Mouse (Mus musculus) kidney, adult 8-10 months (tissue): Measurements from ENCODE around the gene Pxmp4.

Experiments used
- DNase-seq, 2 experiments: peaks; one replicate each; pipeline ENCODE4 v3.0.0; 2022

The Pxmp4 gene

DNA sequence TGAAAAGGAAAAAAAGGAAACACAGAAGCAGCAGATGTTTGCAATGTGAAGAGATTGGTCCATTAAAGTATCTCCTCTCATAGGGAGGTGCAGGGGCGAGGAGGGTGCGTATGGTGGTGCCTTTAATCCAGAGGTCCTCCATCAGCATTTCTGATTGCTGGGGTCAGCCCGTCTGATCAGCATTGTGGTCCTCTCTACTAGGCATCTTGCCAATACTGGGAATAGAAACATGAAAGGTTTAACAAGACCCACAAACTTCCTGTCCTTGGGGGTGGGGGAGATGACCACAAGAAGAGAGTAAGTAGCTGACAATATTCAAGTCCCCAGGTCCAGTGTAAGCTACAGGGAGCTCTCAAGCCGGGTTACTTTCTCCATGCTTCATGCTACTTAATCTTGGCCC lies 32.8 kb downstream of the Pxmp4 start:
- DNase-seq = no peak

DNA sequence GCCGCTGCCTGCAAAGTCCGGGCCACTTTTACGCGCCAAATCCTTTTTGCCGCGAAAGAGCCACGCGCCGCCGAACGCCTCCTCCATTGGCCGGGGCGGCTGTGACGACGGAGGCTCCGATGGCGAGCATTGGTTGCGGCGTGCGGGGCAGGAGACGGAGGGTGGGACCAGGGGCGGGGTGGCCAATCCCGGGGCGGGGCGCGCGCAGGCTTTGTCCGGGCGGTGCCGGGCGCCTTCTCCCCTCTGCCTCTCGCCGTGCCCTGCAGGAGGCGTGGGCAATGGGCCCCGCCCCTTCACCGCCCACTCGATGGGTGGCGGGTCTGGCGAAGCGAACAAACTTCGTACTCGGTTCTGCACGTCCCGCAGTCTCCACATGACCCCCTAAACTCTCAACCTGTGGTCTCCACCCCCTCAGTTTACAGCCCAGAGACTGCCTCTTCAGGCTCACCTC lies 33.6 kb downstream of the Pxmp4 start, which contains the start of gene E2f1:
E2f1 (minus strand) TSS at position 57 of the 451 bp plus-strand sequence.
- DNase-seq = peak; percentile 91 to 92

DNA sequence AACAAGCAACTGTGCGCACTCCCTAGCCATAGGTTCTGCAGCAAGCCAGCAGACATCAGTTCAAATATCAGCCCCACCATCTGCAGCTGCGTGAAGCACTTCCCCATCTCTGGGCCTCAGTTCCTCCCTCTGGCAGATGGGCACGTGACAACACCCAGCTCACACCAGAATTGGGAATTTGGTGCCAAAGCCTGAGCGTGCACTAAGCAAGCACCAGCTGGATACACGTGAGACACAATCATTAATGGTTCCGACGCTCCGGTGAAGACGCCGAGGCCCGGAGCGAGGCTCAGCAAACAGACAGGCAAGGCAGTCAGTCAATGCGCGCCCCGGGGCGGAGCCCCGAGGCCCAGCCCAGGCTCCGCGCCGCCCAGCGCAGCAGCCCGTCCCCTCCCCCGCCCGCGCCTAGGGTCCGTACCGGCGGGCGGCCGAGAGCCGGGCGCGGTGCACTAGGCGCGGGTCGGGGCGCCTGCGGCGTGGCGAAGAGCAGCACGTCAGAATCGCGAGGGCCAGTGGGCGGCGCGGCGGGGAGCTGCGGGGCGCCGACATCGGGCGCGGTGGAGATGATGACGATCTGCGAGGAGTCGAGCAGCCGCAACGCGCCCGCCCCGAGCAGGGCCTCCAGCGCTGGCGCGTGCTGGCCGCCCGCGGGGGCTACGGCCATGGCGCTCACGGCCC lies 34.3 kb downstream of the Pxmp4 start:
- peak in 1 of 2 experiments; percentile 43 for DNase-seq

GRCm38 (mm10) chr2:154568329-154569070 lies 35.0 kb downstream of the Pxmp4 start:
- no peak for DNase-seq

DNA sequence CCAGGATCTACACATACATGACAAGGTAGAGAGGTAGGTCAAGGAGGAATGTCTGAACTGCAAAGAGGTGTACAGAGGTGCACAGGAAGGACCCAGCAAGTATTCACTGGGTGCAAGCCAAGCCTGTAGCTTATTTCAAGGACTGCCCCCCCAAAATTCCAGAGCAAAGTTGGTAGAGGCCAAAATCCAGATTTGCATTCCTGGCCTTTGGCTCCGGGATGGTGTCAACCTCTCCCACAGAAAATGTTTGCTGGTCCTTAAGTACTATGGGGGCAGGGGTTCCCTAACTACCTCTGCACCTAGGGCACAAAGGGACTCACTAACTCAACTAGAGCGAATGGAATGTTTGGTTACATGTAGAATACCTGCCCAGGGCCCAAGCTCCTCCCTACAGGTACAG lies 35.7 kb downstream of the Pxmp4 start:
- DNase-seq = peak in 1 of 2 experiments; percentile 25

DNA sequence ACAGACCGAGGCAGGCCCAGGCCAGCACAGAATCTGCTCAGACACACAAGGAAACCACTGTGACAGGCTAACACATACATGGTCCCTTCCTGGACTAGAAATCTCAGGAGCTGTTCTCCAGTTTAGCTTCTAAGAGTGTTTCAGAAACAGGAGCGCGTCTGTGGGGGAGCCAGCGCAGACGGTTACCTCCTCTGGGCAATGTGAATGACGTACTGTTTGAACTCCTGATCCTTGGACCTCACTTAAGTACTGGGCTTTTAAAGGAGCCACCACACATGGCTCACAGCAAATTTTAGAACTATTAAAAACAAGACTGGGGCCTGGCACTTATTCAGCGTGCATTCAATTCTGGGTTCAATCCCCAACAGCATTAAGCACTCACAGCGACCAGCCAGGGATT lies 36.9 kb downstream of the Pxmp4 start:
- peak; percentile 37 to 42 for DNase-seq

DNA sequence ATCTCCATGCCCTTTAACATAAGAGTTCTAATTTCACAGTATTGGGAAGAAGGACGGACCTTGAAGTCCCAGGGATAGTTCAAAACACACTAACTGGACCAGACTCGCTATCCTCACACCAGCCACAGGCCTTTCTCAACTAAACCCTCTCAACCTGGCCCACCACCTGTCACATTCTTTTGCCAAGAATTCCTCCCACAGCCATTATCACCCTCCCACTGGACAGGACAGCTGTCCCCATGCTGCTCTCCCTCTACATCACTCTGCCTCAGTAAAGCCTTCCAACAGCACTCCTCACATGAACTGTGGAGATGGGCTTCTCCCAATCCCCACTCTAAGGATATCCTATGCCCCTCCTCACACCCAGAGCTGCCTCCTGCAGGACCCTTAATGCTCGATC lies 37.9 kb downstream of the Pxmp4 start:
- no peak for DNase-seq

DNA sequence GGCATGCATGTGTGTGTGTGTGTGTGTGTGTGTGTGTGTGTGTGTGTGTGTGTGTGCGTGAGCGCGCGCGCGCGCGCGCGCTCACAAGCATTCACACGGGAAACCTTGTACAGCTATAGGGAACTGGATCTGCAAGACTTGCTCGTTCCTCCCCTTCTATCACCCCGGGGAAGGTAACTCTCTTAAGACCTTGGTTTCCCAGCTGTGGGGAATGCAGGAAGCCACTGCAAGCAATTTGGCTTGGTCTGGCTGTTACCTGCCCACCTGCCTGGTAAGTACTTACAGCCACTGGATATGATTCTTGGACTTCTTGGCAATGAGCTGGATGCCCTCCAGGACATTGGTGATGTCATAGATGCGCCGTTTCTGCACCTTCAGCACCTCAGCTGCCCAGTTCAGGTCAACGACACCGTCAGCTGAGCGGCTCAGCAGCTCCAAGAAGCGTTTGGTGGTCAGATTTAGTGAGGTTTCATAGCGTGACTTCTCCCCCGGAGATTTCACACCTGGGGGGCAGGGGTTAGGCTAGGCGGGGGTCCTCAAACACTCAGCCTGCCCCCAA lies 39.8 kb downstream of the Pxmp4 start:
- peak; percentile 78 to 83 for DNase-seq

DNA sequence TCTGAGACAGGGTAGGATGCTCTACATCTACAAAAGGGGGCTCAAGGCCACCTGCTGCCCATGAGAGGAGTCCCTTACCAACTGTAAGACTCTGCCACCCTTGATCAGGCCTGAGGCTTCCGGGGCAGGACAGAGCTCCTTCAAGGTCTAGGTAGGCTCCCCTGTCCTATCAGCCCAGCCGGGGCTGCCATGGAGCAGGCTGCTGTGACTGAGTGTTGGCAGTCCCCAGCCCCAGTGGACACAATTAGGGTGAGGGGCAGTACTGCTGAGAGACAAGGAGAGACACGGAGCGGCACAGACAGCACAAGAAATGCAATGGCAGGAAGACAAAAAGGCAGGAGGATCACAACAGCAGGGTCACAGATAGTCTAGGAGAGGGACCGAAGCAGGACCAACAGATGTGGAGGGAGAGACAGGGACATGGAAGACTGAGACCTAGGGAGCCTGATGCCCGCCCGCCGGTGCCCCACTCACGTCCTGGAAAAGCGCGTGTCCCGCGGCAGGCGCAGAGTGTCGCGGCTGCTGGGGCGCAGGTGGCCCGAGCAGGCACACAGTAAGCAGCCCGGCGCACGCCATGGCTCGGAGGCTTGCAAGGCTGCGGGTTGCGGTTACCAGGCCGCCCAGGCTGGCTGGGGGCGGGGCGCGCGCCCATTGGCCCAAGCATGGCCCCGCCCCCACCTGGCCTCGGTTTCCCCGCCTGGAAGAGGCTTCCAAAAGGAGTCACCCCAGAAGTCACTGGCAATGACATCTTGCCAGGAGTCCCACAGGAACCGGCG lies 45.1 kb downstream of the Pxmp4 start, which contains the start of gene Necab3:
Necab3 (minus strand) TSS at position 627 of the 776 bp plus-strand sequence.
- DNase-seq = no peak

GRCm38 (mm10) chr2:154557184-154557832 lies 46.2 kb downstream of the Pxmp4 start:
- no peak for DNase-seq

DNA sequence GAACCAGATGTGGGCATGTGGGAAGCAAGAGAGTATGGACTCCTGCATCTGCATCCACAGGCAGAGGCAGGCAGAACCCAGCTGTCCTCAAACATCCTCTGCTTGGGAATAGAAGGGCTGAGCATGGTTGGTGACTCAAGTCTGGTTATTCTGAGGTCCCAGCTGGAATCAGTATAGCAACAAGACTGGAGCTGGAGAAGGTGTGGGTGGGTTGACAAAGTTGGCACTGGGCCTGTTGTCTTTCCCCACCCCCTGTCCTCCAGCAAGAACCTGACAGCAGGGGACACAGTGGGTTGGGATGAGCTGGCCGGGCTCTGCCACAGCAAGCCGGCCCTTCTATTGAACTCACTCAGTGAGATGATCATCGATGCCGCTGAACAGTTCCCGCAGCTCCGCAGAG lies 48.3 kb downstream of the Pxmp4 start:
- no peak for DNase-seq

DNA sequence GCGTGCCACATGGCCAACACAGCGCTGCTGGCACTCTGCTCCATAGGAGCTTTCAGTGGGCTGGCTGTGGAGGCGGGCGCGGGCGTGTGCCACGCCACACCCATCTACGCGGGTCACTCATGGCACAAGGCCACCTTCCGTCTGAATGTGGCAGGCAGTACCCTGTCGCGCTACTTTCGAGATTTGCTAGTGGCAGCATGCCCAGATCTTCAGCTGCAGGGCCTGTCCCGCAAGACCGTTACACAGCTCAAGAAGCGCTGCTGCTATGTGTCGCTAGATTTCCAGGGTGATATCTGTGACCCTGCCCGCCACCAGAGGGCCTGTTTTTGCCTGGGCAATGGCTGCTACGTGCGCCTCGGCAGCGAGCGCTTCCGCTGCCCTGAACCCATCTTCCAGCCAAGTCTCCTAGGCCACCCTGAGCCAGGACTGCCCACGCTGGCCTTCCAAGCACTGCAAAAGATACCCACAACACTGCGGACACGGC lies 51.0 kb downstream of the Pxmp4 start:
- DNase-seq = peak; percentile 38 to 64

DNA sequence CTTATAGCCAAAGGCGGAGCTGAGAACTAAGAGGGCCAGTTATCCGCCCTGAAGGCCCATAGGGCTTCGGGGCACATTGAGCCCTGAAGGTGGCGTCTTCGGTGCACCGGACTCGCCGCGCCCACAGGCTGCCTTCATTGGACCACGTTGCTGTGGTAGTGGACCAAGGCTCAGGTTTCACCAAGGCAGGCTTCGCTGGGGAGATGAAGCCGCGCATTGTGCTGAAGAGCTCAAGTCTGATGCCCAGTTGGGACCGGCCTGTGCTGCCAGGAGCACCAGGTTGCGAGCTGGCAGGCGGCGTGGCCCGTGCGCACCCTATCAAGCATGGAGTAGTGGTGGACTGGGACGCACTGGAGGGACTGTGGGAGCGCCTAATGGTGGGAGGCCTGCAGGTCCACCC lies 51.6 kb downstream of the Pxmp4 start:
- no peak for DNase-seq

DNA sequence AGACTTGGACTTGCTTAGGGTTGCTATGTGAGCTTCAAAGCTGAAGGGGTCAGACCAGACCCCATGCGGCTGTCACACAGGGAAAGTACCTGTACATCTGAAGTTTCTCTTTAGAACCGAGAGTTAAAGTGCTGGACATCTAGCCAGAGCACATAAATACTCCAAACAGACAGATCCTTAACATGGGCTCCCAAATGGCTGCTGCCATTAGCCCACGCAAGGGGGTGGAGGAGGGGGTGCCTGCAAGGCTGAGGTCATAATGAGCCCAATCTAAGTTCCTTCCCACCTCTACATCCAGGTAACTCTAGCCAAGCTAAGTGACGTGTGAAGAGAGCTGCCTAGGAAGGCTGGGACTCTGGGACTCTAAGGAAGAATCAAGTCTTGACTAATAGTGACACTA lies 52.0 kb downstream of the Pxmp4 start, which contains the start of gene Actl10:
Actl10 (plus strand) TSS at position 301 of the 400 bp plus-strand sequence.
- no peak for DNase-seq

GRCm38 (mm10) chr2:154550937-154551336 lies 52.6 kb downstream of the Pxmp4 start:
- DNase-seq = no peak

- DNase-seq = no peak
Observed at GRCm38 (mm10) chr2:154549886-154550189, 53.7 kb downstream of the Pxmp4 start.

- DNase-seq = peak; percentile 38 to 46
Observed at GRCm38 (mm10) chr2:154549127-154549885, 54.2 kb downstream of the Pxmp4 start.

DNA sequence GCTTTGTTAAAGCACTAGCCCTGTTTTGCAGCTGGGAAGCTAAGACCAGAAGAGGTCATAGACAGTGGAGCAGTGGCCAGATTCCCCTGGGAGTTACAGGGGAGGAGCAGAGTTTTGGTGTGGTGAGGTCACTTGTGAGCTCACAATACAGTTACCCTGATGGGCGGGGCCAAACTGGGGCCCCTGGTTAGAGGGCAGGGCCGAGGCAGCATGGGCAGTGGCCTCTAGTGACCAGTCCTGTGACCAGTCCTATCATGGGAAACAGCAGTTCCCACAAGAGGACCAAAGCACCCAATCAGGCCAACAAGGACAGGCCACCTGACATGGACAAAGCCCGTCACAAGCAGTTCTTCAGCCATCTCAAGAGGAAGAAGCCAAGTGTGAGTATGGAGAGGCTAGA lies 54.8 kb downstream of the Pxmp4 start:
- DNase-seq = no peak

GRCm38 (mm10) chr2:154546711-154547110 lies 56.8 kb downstream of the Pxmp4 start, which contains the start of gene 1700003F12Rik:
Gene 1700003F12Rik (plus strand): TSS chr2:154547085.
- no peak for DNase-seq

- no peak for DNase-seq
Observed at GRCm38 (mm10) chr2:154543567-154544347, 59.8 kb downstream of the Pxmp4 start.

- DNase-seq = no peak
Observed at GRCm38 (mm10) chr2:154541630-154542029, 61.9 kb downstream of the Pxmp4 start.
